Mouse (Mus musculus) forebrain, embryonic 10.5 days (tissue): Measurements from ENCODE around the gene 1700001O22Rik. TPM values are rescaled to one million over a fixed set of nuclear protein-coding genes. Genes with fewer than 3 reads are reported as not detected.

Experiments used
- DNase-seq: peaks from one replicate; pipeline ENCODE4 v3.0.0-alpha.2; 2017; ENCODE audit warnings: low spot score; ENCODE audit errors: extremely low spot score
- H3K27ac ChIP-seq: fragments of 300-500 bp; sonication (generic); 2 replicates; pipeline ENCODE4 v1.5.1; 2016; ENCODE audit warnings: mild to moderate bottlenecking
- H3K27me3 ChIP-seq: fragments of 300-500 bp; sonication (generic); 2 replicates; pipeline ENCODE4 v1.6.1; 2016; ENCODE audit warnings: mild to moderate bottlenecking; ENCODE audit not compliant: poor library complexity, severe bottlenecking
- H3K36me3 ChIP-seq: fragments of 300-500 bp; sonication (generic); replicated peaks from 2 replicates; pipeline ENCODE4 v1.6.1; 2016; ENCODE audit warnings: mild to moderate bottlenecking, moderate library complexity
- H3K4me1 ChIP-seq: fragments of 300-500 bp; sonication (generic); 2 replicates; pipeline ENCODE4 v1.6.1; 2016
- H3K4me3 ChIP-seq: fragments of 300-500 bp; sonication (generic); 2 replicates; pipeline ENCODE4 v1.5.1; 2016; ENCODE audit warnings: mild to moderate bottlenecking, moderate library complexity
- H3K9me3 ChIP-seq: fragments of 300-500 bp; sonication (generic); 2 replicates; pipeline ENCODE4 v1.6.1; 2016; ENCODE audit warnings: mild to moderate bottlenecking, moderate library complexity
- WGBS: fragments of 180-500 bp; shearing (Covaris S2); methylation state at CpG from one replicate; pipeline ENCODE4 v1.1.7; 2016; 5-methylcytosine and 5-hydroxymethylcytosine counted together
- polyA plus RNA-seq: library from polyadenylated mRNA; unstranded; fragments of >200 nt; fragmentation: Nextera tagmentation; extraction: Ambion mirVana; gene quantifications from 2 replicates; pipeline ENCODE4 v1.2.1, GENCODE M21; 2016

Gene 1700001O22Rik
- polyA plus RNA-seq, 1 experiment from 2014 or later, result 3.3 TPM

GRCm38 (mm10) chr2:30829315-30829714 lies 25.9 kb upstream of the 1700001O22Rik start:
- H3K4me3 ChIP-seq, result no peak overlapping the region
- H3K4me1 ChIP-seq, result peaks cover 60% of the 10 kb centered on the region
- DNase-seq, result no peak
- peaks cover 28% of the 10 kb centered on the region for H3K36me3 ChIP-seq
- WGBS, result 50% methylated on average over 5 of the region's 5 CpGs
- peak overlapping the region; percentile 79 for H3K27ac ChIP-seq
- no peaks in the 10 kb centered on the region for H3K9me3 ChIP-seq
- no peaks in the 10 kb centered on the region for H3K27me3 ChIP-seq

- under 1% methylated on average over 63 of the region's 63 CpGs for WGBS
Observed at GRCm38 (mm10) chr2:30827749-30828475, 24.5 kb upstream of the 1700001O22Rik start.

GRCm38 (mm10) chr2:30826825-30827748 lies 23.6 kb upstream of the 1700001O22Rik start:
- Histone ChIP-seq H3K27me3 (no peaks in the 10 kb centered on the region), H3K9me3 (no peaks in the 10 kb centered on the region), H3K27ac (peak overlapping the region; percentile 89), H3K36me3 (peaks cover 50% of the 10 kb centered on the region), H3K4me1 (peaks cover 60% of the 10 kb centered on the region), H3K4me3 (peak overlapping the region; percentile 100)
- DNase-seq, result peak; percentile 46
- WGBS, result 37% methylated on average over 26 of the region's 26 CpGs

More at GRCm38 (mm10) chr2:30827749-30828475, 24.5 kb upstream of the 1700001O22Rik start:
- Histone ChIP-seq H3K36me3 (peaks cover 42% of the 10 kb centered on the region), H3K27ac (peak overlapping the region; percentile 89), H3K4me3 (peak overlapping the region; percentile 100), H3K4me1 (peaks cover 55% of the 10 kb centered on the region), H3K9me3 (no peaks in the 10 kb centered on the region), H3K27me3 (no peaks in the 10 kb centered on the region)
- DNase-seq, result peak; percentile 94

GRCm38 (mm10) chr2:30823385-30824153 lies 20.1 kb upstream of the 1700001O22Rik start:
- Histone ChIP-seq H3K9me3 (peaks cover 10% of the 10 kb centered on the region; the same call in 1 of the 2 replicates), H3K27me3 (no peaks in the 10 kb centered on the region), H3K4me3 (no peak overlapping the region), H3K36me3 (peaks cover 85% of the 10 kb centered on the region), H3K4me1 (peaks cover 44% of the 10 kb centered on the region), H3K27ac (no peak overlapping the region)
- no peak for DNase-seq
- 85% methylated on average over 13 of the region's 13 CpGs for WGBS

GRCm38 (mm10) chr2:30822460-30822859 lies 19.0 kb upstream of the 1700001O22Rik start:
- Histone ChIP-seq H3K27ac (no peak overlapping the region), H3K9me3 (peaks cover 10% of the 10 kb centered on the region; the same call in 1 of the 2 replicates), H3K27me3 (no peaks in the 10 kb centered on the region), H3K4me1 (peaks cover 34% of the 10 kb centered on the region), H3K4me3 (no peak overlapping the region), H3K36me3 (peaks cover 96% of the 10 kb centered on the region)
- no peak for DNase-seq
- WGBS, result 93% methylated on average over 8 of the region's 8 CpGs

- Histone ChIP-seq H3K27ac (no peak overlapping the region), H3K36me3 (peaks cover 99% of the 10 kb centered on the region), H3K9me3 (peaks cover 10% of the 10 kb centered on the region; the same call in 1 of the 2 replicates), H3K4me3 (no peak overlapping the region), H3K27me3 (no peaks in the 10 kb centered on the region), H3K4me1 (peaks cover 20% of the 10 kb centered on the region)
- no peak for DNase-seq
- 97% methylated on average over 3 of the region's 3 CpGs for WGBS
Observed at GRCm38 (mm10) chr2:30821073-30821472, 17.6 kb upstream of the 1700001O22Rik start.

GRCm38 (mm10) chr2:30819873-30820272 lies 16.4 kb upstream of the 1700001O22Rik start:
- no peak for DNase-seq
- Histone ChIP-seq H3K9me3 (peaks cover 10% of the 10 kb centered on the region; the same call in 1 of the 2 replicates), H3K4me1 (peaks cover 20% of the 10 kb centered on the region), H3K27ac (no peak overlapping the region), H3K36me3 (peaks cover 99% of the 10 kb centered on the region), H3K4me3 (no peak overlapping the region), H3K27me3 (no peaks in the 10 kb centered on the region)
- WGBS, result 93% methylated on average over 5 of the region's 5 CpGs

GRCm38 (mm10) chr2:30816383-30816782 lies 12.9 kb upstream of the 1700001O22Rik start:
- no peaks in the 10 kb centered on the region for H3K27me3 ChIP-seq
- H3K27ac ChIP-seq, result no peak overlapping the region
- H3K4me1 ChIP-seq, result no peaks in the 10 kb centered on the region
- 85% methylated on average over 1 of the region's 1 CpGs for WGBS
- H3K9me3 ChIP-seq, result peaks cover 9% of the 10 kb centered on the region; the same call in 1 of the 2 replicates
- no peak overlapping the region for H3K4me3 ChIP-seq
- no peak for DNase-seq
- peaks cover 99% of the 10 kb centered on the region for H3K36me3 ChIP-seq

GRCm38 (mm10) chr2:30810573-30810972 lies 7.1 kb upstream of the 1700001O22Rik start:
- Histone ChIP-seq H3K36me3 (peaks cover 61% of the 10 kb centered on the region), H3K4me3 (no peak overlapping the region), H3K27ac (no peak overlapping the region), H3K27me3 (0 out of 2 replicates have a peak, but pooled peaks cover 3% of the 10 kb centered on the region), H3K9me3 (no peaks in the 10 kb centered on the region), H3K4me1 (peaks cover 38% of the 10 kb centered on the region)
- WGBS, result 95% methylated on average over 7 of the region's 7 CpGs
- DNase-seq, result no peak

- Histone ChIP-seq H3K9me3 (no peaks in the 10 kb centered on the region), H3K27ac (no peak overlapping the region), H3K4me1 (peaks cover 38% of the 10 kb centered on the region), H3K4me3 (peak overlapping the region; percentile 7; the same call in 1 of the 2 replicates), H3K27me3 (peaks cover 14% of the 10 kb centered on the region; the same call in 1 of the 2 replicates), H3K36me3 (peaks cover 50% of the 10 kb centered on the region)
- 94% methylated on average over 5 of the region's 5 CpGs for WGBS
- DNase-seq, result no peak
Observed at GRCm38 (mm10) chr2:30809503-30809902, 6.0 kb upstream of the 1700001O22Rik start.

GRCm38 (mm10) chr2:30808296-30808655 lies 4.8 kb upstream of the 1700001O22Rik start:
- no peak for DNase-seq
- 10% methylated on average over 10 of the region's 10 CpGs for WGBS

More at GRCm38 (mm10) chr2:30808296-30808655, 4.8 kb upstream of the 1700001O22Rik start:
- Histone ChIP-seq H3K36me3 (peaks cover 38% of the 10 kb centered on the region), H3K27me3 (peaks cover 23% of the 10 kb centered on the region), H3K27ac (peak overlapping the region; percentile 96), H3K4me1 (peaks cover 38% of the 10 kb centered on the region), H3K9me3 (no peaks in the 10 kb centered on the region), H3K4me3 (peak overlapping the region; percentile 91)
